Mouse (Mus musculus) stomach, embryonic 14.5 days (tissue): ENCODE measurements around the gene Tex12. TPM values are rescaled to one million over a fixed set of nuclear protein-coding genes. Genes with fewer than 3 reads are reported as not detected.

Experiments
- ATAC-seq: fragments of 200-750 bp; cut with Nextera tagmentation; 2 replicates; pipeline ENCODE4 v1.8.0; 2017; ENCODE audit warnings: low read depth, moderate TSS enrichment; ENCODE audit not compliant: insufficient number of reproducible peaks, insufficient read depth, low FRiP score
- H3K27ac ChIP-seq: fragments of 300-500 bp; sonication (generic); 2 replicates; pipeline ENCODE4 v1.5.1; 2014; ENCODE audit warnings: mild to moderate bottlenecking, low read length, moderate library complexity, mixed read lengths
- H3K27me3 ChIP-seq: fragments of 300-500 bp; sonication (generic); 2 replicates; pipeline ENCODE4 v1.6.1; 2014; ENCODE audit warnings: low read length, control low read depth, mixed read lengths; ENCODE audit not compliant: control insufficient read depth, insufficient read depth
- H3K36me3 ChIP-seq: fragments of 300-500 bp; sonication (generic); 2 replicates; pipeline ENCODE4 v1.6.1; 2014; ENCODE audit warnings: mild to moderate bottlenecking, control low read depth, low read length, moderate library complexity, mixed read lengths; ENCODE audit not compliant: control insufficient read depth, insufficient read depth
- H3K4me1 ChIP-seq: fragments of 300-500 bp; sonication (generic); 2 replicates; pipeline ENCODE4 v1.6.1; 2014; ENCODE audit warnings: low read length, control low read depth, mixed read lengths; ENCODE audit not compliant: control insufficient read depth, insufficient read depth
- H3K4me2 ChIP-seq: fragments of 300-500 bp; sonication (generic); replicated peaks from 2 replicates; pipeline ENCODE4 v1.6.1; 2014; ENCODE audit warnings: low read depth, low read length, control low read depth
- H3K4me3 ChIP-seq: fragments of 300-500 bp; sonication (generic); 2 replicates; pipeline ENCODE4 v1.5.1; 2014; ENCODE audit warnings: low read depth, low read length, control low read depth
- H3K9ac ChIP-seq: fragments of 300-500 bp; sonication (generic); replicated peaks from 2 replicates; pipeline ENCODE4 v1.6.1; 2014; ENCODE audit warnings: low read depth, mild to moderate bottlenecking, control low read depth, low read length, moderate library complexity, mixed read lengths
- H3K9me3 ChIP-seq: fragments of 300-500 bp; sonication (generic); 2 replicates; pipeline ENCODE4 v1.6.1; 2016; ENCODE audit warnings: low read depth, low read length, control low read depth; ENCODE audit not compliant: control insufficient read depth
- WGBS: fragments of 180-500 bp; shearing (Covaris S2); extraction: QIAGEN DNeasy Blood & Tissue Kit; methylation state at CpG from one replicate; pipeline ENCODE4 v1.1.7; 2014; 5-methylcytosine and 5-hydroxymethylcytosine counted together
- polyA plus RNA-seq: library from polyadenylated mRNA; unstranded; fragments of >200 nt; fragmentation: Nextera tagmentation; extraction: Ambion mirVana; gene quantifications from 2 replicates; pipeline ENCODE4 v1.2.1, GENCODE M21; 2014

The Tex12 gene
- polyA plus RNA-seq, 1 experiment from 2014 or later: not detected

GRCm38 (mm10) chr9:50552206-50552605, 8.9 kb downstream of the Tex12 start:
- H3K9ac ChIP-seq: no peak overlapping the region
- 71% methylated on average over 5 of the region's 5 CpGs for WGBS
- H3K9me3 ChIP-seq: no peaks in the 10 kb centered on the region
- no peaks in the 10 kb centered on the region for H3K4me1 ChIP-seq
- H3K36me3 ChIP-seq: no peaks in the 10 kb centered on the region
- H3K4me3 ChIP-seq: no peak overlapping the region
- H3K27me3 ChIP-seq: no peaks in the 10 kb centered on the region
- no peak overlapping the region for H3K27ac ChIP-seq
- ATAC-seq: no peak
- no peak overlapping the region for H3K4me2 ChIP-seq

- Histone ChIP-seq H3K27ac (no peak overlapping the region), H3K27me3 (no peaks in the 10 kb centered on the region)
- WGBS: 73% methylated on average over 4 of the region's 4 CpGs
Measured at GRCm38 (mm10) chr9:50548936-50549335, 12.2 kb downstream of the Tex12 start.

GRCm38 (mm10) chr9:50547859-50548478, 13.2 kb downstream of the Tex12 start:
- Histone ChIP-seq H3K9ac (no peak overlapping the region), H3K27ac (no peak overlapping the region), H3K9me3 (no peaks in the 10 kb centered on the region), H3K4me1 (no peaks in the 10 kb centered on the region), H3K27me3 (no peaks in the 10 kb centered on the region), H3K4me2 (no peak overlapping the region), H3K4me3 (no peak overlapping the region), H3K36me3 (no peaks in the 10 kb centered on the region)
- 50% methylated on average over 5 of the region's 5 CpGs for WGBS
- no peak for ATAC-seq

More at GRCm38 (mm10) chr9:50548936-50549335, 12.2 kb downstream of the Tex12 start:
- Histone ChIP-seq H3K4me3 (no peak overlapping the region), H3K36me3 (no peaks in the 10 kb centered on the region), H3K9me3 (no peaks in the 10 kb centered on the region), H3K4me1 (no peaks in the 10 kb centered on the region), H3K9ac (no peak overlapping the region), H3K4me2 (no peak overlapping the region)
- no peak for ATAC-seq

GRCm38 (mm10) chr9:50542401-50542800, 18.7 kb downstream of the Tex12 start:
- Histone ChIP-seq H3K27me3 (no peaks in the 10 kb centered on the region), H3K4me3 (no peak overlapping the region), H3K27ac (no peak overlapping the region), H3K36me3 (no peaks in the 10 kb centered on the region), H3K4me2 (no peak overlapping the region), H3K4me1 (no peaks in the 10 kb centered on the region), H3K9me3 (no peaks in the 10 kb centered on the region), H3K9ac (no peak overlapping the region)
- WGBS: 78% methylated on average over 9 of the region's 9 CpGs
- ATAC-seq: no peak

GRCm38 (mm10) chr9:50540170-50540569, 21.0 kb downstream of the Tex12 start:
- WGBS: 59% methylated on average over 7 of the region's 7 CpGs
- no peak for ATAC-seq
- no peak overlapping the region for H3K27ac ChIP-seq
- H3K4me1 ChIP-seq: no peaks in the 10 kb centered on the region
- H3K9me3 ChIP-seq: no peaks in the 10 kb centered on the region
- no peak overlapping the region for H3K9ac ChIP-seq
- H3K27me3 ChIP-seq: no peaks in the 10 kb centered on the region
- H3K36me3 ChIP-seq: no peaks in the 10 kb centered on the region
- H3K4me3 ChIP-seq: no peak overlapping the region
- H3K4me2 ChIP-seq: no peak overlapping the region

GRCm38 (mm10) chr9:50537295-50537694, 23.8 kb downstream of the Tex12 start:
- no peak overlapping the region for H3K9ac ChIP-seq
- H3K4me3 ChIP-seq: no peak overlapping the region
- 38% methylated on average over 4 of the region's 4 CpGs for WGBS
- no peak for ATAC-seq
- no peaks in the 10 kb centered on the region for H3K27me3 ChIP-seq
- H3K36me3 ChIP-seq: no peaks in the 10 kb centered on the region
- no peaks in the 10 kb centered on the region for H3K4me1 ChIP-seq
- H3K9me3 ChIP-seq: no peaks in the 10 kb centered on the region
- no peak overlapping the region for H3K27ac ChIP-seq
- H3K4me2 ChIP-seq: no peak overlapping the region

GRCm38 (mm10) chr9:50536603-50537135, 24.5 kb downstream of the Tex12 start:
- WGBS: 68% methylated on average over 7 of the region's 7 CpGs
- no peak overlapping the region for H3K27ac ChIP-seq
- no peak overlapping the region for H3K4me3 ChIP-seq
- no peaks in the 10 kb centered on the region for H3K9me3 ChIP-seq
- no peaks in the 10 kb centered on the region for H3K4me1 ChIP-seq
- no peaks in the 10 kb centered on the region for H3K36me3 ChIP-seq
- H3K9ac ChIP-seq: no peak overlapping the region
- no peak overlapping the region for H3K4me2 ChIP-seq
- H3K27me3 ChIP-seq: no peaks in the 10 kb centered on the region
- ATAC-seq: no peak

GRCm38 (mm10) chr9:50535930-50536329, 25.2 kb downstream of the Tex12 start:
- H3K4me2 ChIP-seq: no peak overlapping the region
- no peaks in the 10 kb centered on the region for H3K4me1 ChIP-seq
- no peak overlapping the region for H3K27ac ChIP-seq
- H3K27me3 ChIP-seq: no peaks in the 10 kb centered on the region
- no peak for ATAC-seq
- WGBS: 70% methylated on average over 5 of the region's 5 CpGs
- H3K36me3 ChIP-seq: no peaks in the 10 kb centered on the region
- H3K9ac ChIP-seq: no peak overlapping the region
- H3K4me3 ChIP-seq: no peak overlapping the region
- H3K9me3 ChIP-seq: no peaks in the 10 kb centered on the region

GRCm38 (mm10) chr9:50533791-50534190, 27.3 kb downstream of the Tex12 start:
- no peak for ATAC-seq
- no peak overlapping the region for H3K27ac ChIP-seq
- WGBS: 73% methylated on average over 3 of the region's 3 CpGs
- no peaks in the 10 kb centered on the region for H3K27me3 ChIP-seq
- no peak overlapping the region for H3K4me2 ChIP-seq
- no peak overlapping the region for H3K4me3 ChIP-seq
- no peak overlapping the region for H3K9ac ChIP-seq
- H3K9me3 ChIP-seq: no peaks in the 10 kb centered on the region
- no peaks in the 10 kb centered on the region for H3K36me3 ChIP-seq
- no peaks in the 10 kb centered on the region for H3K4me1 ChIP-seq
